Mouse (Mus musculus) embryonic facial prominence, embryonic 10.5 days (tissue): ENCODE results near the gene Ttyh3. TPM values are rescaled to one million over a fixed set of nuclear protein-coding genes. Genes with fewer than 3 reads are reported as not detected.

Experiments used
- DNase-seq: peaks from one replicate; pipeline ENCODE4 v3.0.0-alpha.2; 2017; ENCODE audit warnings: low spot score
- H3K27ac ChIP-seq: fragments of 300-500 bp; sonication (generic); replicated peaks from 2 replicates; pipeline ENCODE4 v1.5.1; 2016; ENCODE audit warnings: mild to moderate bottlenecking
- H3K27me3 ChIP-seq: fragments of 300-500 bp; sonication (generic); replicated peaks from 2 replicates; pipeline ENCODE4 v1.6.1; 2016; ENCODE audit warnings: low read depth, mild to moderate bottlenecking; ENCODE audit not compliant: poor library complexity, severe bottlenecking
- H3K36me3 ChIP-seq: fragments of 300-500 bp; sonication (generic); replicated peaks from 2 replicates; pipeline ENCODE4 v1.6.1; 2016; ENCODE audit warnings: mild to moderate bottlenecking, moderate library complexity
- H3K4me1 ChIP-seq: fragments of 300-500 bp; sonication (generic); 2 replicates; pipeline ENCODE4 v1.6.1; 2016
- H3K4me3 ChIP-seq: fragments of 300-500 bp; sonication (generic); 2 replicates; pipeline ENCODE4 v1.5.1; 2016; ENCODE audit warnings: mild to moderate bottlenecking, moderate library complexity
- H3K9me3 ChIP-seq: fragments of 300-500 bp; sonication (generic); 2 replicates; pipeline ENCODE4 v1.6.1; 2016; ENCODE audit warnings: mild to moderate bottlenecking
- WGBS: fragments of 180-500 bp; shearing (Covaris S2); methylation state at CpG from one replicate; pipeline ENCODE4 v1.1.7; 2016; 5-methylcytosine and 5-hydroxymethylcytosine counted together
- polyA plus RNA-seq: library from polyadenylated mRNA; unstranded; fragments of >200 nt; fragmentation: Nextera tagmentation; extraction: Ambion mirVana; gene quantifications from 2 replicates; pipeline ENCODE4 v1.2.1, GENCODE M21; 2016

Ttyh3 gene
- polyA plus RNA-seq, 1 experiment from 2014 or later: 33.4 TPM

DNA sequence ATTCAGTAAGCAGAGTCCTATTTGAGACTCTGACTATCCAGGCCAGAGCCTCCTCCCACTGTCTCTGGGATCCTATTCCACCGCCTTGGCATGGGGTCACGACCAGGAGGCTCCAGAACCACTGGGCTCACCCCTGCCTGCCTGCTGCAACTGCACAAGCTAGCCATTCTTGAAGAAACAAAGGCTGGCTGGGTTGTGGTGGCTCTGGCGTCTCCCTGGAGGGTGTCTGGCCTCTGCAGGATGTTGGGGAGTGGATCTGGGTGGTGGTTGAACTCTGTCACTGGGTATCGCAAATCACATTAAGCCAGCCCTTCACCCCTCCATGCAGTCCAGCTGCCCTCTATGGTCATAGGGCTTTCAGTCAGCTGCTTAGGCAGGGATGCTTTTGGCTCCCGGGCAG lies 48.9 kb downstream of the Ttyh3 start:
- Histone ChIP-seq H3K27me3 (peaks cover 9% of the 10 kb centered on the region), H3K4me3 (no peak overlapping the region), H3K4me1 (peaks cover 49% of the 10 kb centered on the region), H3K9me3 (peaks cover 2% of the 10 kb centered on the region; the same call in 1 of the 2 replicates), H3K27ac (no peak overlapping the region), H3K36me3 (no peaks in the 10 kb centered on the region)
- 66% methylated on average over 5 of the region's 5 CpGs for WGBS
- no peak for DNase-seq

DNA sequence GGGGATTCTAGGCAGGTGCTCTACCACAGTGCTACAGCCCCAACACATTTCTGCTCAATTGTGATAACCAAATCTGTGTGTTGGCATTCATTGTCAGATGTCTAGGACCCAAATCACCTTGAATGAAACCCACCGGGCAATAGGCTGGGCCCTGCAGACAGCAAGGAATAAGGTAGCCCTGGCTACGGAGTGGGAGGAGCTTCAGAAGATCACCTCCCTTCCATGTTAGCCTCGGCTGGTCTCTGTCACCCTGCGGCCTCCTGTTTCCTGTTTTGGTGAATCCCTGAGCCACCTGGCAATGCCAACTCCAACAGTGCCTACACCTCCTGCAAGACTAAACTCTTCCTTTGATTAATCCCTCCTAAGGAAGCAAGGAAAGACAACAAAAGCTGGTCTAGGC lies 51.0 kb downstream of the Ttyh3 start:
- H3K27me3 ChIP-seq: no peaks in the 10 kb centered on the region; the same call in 1 of the 2 replicates
- H3K4me1 ChIP-seq: peaks cover 42% of the 10 kb centered on the region
- H3K4me3 ChIP-seq: no peak overlapping the region
- no peaks in the 10 kb centered on the region for H3K36me3 ChIP-seq
- WGBS: 85% methylated on average over 4 of the region's 4 CpGs
- DNase-seq: no peak
- no peaks in the 10 kb centered on the region for H3K9me3 ChIP-seq
- no peak overlapping the region for H3K27ac ChIP-seq

DNA sequence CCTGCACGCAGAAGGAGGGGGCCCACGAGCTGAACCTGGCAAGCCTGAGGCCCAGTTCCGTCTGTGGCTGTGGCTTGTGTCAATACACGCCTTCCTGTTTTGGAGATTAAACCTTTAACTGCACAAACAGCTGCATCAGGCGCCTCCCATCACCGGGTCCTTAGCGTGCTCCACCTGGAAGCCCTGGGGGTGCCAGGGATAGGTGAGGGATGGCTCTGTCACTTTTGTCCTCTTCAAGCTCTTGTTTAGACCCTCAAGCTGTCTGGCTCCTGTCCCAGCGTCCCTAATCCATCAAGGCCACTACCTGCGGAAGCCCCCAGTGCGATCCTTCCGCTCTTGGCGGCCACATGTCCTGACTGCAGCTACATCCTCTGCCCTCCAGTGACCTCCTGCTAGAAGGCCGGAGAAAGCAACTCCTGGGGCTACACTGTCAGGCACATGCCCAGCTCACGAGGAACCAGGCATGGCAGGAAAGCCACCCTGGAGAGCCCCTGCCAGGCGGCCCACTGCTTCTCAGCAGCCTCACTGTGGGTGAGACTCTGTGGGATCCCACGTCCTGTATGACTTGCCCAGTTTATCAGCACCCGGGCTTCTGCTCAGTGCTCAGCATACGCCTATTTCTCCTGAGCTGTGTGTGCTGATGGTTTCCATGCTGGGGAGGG lies 51.8 kb downstream of the Ttyh3 start:
- Histone ChIP-seq H3K4me1 (peaks cover 44% of the 10 kb centered on the region), H3K36me3 (no peaks in the 10 kb centered on the region), H3K27ac (peak overlapping the region; percentile 45), H3K9me3 (no peaks in the 10 kb centered on the region), H3K27me3 (no peaks in the 10 kb centered on the region; the same call in 1 of the 2 replicates), H3K4me3 (no peak overlapping the region)
- WGBS: 68% methylated on average over 18 of the region's 18 CpGs
- DNase-seq: no peak

DNA sequence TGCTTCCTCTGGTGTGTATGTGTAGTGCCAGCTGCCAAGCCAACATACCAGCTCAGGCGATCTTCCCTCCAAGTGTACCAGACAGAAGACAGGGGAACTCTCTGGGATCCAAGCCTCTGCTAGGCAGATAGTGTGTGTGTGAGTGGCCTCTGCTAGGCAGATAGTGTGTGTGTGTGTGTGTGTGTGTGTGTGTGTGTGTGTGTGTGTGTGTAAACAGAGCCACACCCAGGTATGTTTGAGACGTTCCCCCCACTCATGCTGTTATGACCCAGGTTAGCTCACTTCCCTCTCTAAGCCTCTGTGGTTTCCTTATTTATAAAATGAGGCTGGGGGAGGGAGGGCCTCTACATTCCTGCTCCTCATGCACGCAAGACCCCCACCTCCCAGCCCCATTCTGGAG lies 52.4 kb downstream of the Ttyh3 start:
- no peaks in the 10 kb centered on the region for H3K36me3 ChIP-seq
- H3K27me3 ChIP-seq: no peaks in the 10 kb centered on the region; the same call in 1 of the 2 replicates
- H3K27ac ChIP-seq: peak overlapping the region; percentile 45; the same call in 1 of the 2 replicates
- DNase-seq: no peak
- H3K9me3 ChIP-seq: no peaks in the 10 kb centered on the region
- no peak overlapping the region for H3K4me3 ChIP-seq
- H3K4me1 ChIP-seq: peaks cover 46% of the 10 kb centered on the region
- 71% methylated on average over 3 of the region's 3 CpGs for WGBS

DNA sequence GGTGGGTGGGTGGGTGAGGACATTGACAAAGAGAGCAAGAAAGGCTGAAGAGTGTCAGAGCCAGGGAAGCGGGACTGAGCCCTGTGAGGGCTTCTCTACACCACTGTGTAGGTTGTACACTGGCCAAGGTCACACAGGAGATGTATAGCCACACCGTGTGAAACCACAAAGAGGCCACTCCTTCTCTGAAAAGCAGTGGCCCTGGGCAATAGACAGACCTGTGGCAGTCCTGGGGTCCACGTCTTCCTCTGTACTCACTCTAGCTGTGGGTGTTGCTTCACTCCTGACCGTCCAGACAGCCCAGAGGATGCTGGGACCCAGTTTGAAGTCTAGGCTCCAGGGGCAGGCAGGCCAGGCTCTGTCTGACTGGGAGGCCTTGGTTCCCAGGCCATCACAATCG lies 54.0 kb downstream of the Ttyh3 start:
- WGBS: 65% methylated on average over 5 of the region's 5 CpGs
- H3K4me1 ChIP-seq: peaks cover 45% of the 10 kb centered on the region
- DNase-seq: no peak
- H3K27me3 ChIP-seq: no peaks in the 10 kb centered on the region; the same call in 1 of the 2 replicates
- no peaks in the 10 kb centered on the region for H3K36me3 ChIP-seq
- no peak overlapping the region for H3K4me3 ChIP-seq
- peak overlapping the region; percentile 27; the same call in 1 of the 2 replicates for H3K27ac ChIP-seq
- no peaks in the 10 kb centered on the region for H3K9me3 ChIP-seq

DNA sequence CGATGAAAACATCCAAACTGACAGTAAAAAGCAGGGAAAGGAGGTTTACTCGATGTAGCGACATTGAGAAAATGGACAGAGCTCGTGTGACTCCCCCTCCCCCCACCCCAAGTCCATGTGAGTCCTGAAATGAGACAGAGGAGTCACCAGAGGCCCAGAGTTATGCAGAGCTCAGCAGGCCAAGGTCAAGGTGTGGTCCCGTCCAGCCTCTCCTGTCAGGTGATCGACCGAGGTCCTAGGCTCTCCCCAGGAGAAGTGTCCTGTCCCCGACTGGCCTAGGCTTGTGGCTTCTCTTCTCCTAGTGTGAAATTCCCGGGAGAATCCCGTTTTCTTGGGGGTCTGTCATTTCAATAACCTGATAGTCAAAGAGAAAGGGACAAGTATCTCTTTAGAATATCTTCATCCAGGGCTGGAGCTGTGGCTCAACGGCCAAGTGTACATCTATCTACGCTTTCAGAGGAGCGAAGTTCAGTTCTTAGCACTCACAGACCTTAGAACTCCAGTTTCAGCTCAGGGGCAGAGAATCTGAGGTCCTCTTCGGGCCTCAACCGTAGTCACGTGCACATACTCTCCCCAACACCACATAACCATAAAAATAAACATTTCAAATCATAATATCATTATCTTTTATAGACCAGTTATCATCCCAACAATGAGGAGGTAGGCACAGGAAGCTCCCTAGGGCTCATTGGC lies 59.6 kb downstream of the Ttyh3 start:
- WGBS: 92% methylated on average over 16 of the region's 16 CpGs
- Histone ChIP-seq H3K36me3 (no peaks in the 10 kb centered on the region), H3K27me3 (no peaks in the 10 kb centered on the region), H3K27ac (no peak overlapping the region), H3K4me3 (no peak overlapping the region), H3K4me1 (peaks cover 34% of the 10 kb centered on the region), H3K9me3 (no peaks in the 10 kb centered on the region)
- DNase-seq: no peak

DNA sequence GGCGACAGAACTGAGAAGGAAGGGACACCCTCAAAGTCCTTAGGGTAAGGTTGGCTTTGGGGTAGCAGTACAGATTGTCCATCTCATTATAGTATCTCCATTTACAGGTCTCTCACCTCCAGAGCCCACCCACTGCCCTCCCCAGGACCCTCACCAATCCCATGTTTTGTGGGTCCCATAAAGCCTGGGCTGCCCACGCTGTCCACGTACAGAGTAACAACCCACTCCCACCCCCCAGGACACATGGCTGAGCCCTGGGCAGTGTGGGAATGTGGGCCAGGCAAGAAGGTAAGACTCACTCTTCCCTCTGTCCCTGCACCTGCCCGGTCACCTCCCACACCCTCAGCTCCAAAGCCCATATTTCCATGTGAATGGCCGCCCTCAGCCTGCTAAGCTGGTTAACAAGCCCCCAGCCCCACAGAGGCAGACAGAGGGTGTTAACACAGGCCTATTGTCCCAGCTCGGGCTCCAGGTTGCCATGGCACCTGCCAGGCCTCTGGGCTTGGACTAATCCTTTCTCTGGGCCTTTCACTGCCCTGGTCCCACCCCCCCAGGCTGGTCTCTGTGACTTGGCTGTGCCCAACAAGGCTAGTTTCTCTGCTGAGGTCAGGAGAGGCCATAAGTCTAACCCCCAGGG lies 65.0 kb downstream of the Ttyh3 start:
- Histone ChIP-seq H3K4me1 (peaks cover 66% of the 10 kb centered on the region), H3K4me3 (peak overlapping the region; percentile 23; the same call in 1 of the 2 replicates)

DNA sequence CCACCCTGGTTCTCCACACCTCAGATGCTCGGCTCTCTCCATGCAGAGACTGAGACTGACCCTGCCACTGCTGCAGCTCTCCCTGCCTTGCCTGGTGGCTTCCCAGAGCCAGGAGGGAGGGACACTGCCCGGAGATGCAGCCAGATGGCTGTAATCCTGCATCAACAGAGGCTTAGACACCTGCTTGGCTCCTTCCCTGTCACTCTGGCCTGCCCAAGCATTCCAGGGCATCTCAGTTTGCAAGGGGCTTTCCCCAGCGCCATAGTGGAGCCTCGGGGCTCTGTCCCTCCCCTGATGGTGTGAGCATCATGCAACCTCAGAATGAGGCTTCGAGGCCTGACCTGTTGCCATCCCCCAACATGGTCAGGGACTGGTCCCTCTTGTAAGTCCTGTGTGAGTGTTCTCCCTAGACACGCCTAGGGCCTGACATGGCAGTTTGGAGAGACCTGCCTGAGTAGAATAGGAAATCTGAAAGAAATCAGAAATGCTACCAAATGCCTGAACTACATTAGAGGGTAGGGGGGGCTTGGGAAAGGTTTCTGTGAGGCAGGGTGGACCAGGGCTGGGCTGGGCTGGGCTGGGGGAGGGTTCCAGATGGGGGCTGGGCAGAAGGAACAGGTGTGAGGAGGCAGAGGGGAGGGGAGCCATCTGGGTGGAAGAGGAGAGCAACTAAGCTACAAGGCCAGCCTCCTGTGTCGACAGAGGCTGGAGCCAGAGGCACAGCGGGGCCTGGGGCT lies 65.7 kb downstream of the Ttyh3 start:
- Histone ChIP-seq H3K36me3 (no peaks in the 10 kb centered on the region), H3K9me3 (no peaks in the 10 kb centered on the region), H3K27me3 (peaks cover 8% of the 10 kb centered on the region; the same call in 1 of the 2 replicates), H3K27ac (peak overlapping the region; percentile 86), H3K4me3 (peak overlapping the region; percentile 20; the same call in 1 of the 2 replicates), H3K4me1 (peaks cover 73% of the 10 kb centered on the region)
- peak; percentile 55 for DNase-seq
- WGBS: 18% methylated on average over 8 of the region's 8 CpGs

More for the DNA sequence above, 65.0 kb downstream of the Ttyh3 start:
- peak; percentile 73 for DNase-seq
- Histone ChIP-seq H3K36me3 (no peaks in the 10 kb centered on the region), H3K9me3 (no peaks in the 10 kb centered on the region), H3K27ac (peak overlapping the region; percentile 86), H3K27me3 (peaks cover 7% of the 10 kb centered on the region; the same call in 1 of the 2 replicates)
- WGBS: 13% methylated on average over 6 of the region's 6 CpGs

DNA sequence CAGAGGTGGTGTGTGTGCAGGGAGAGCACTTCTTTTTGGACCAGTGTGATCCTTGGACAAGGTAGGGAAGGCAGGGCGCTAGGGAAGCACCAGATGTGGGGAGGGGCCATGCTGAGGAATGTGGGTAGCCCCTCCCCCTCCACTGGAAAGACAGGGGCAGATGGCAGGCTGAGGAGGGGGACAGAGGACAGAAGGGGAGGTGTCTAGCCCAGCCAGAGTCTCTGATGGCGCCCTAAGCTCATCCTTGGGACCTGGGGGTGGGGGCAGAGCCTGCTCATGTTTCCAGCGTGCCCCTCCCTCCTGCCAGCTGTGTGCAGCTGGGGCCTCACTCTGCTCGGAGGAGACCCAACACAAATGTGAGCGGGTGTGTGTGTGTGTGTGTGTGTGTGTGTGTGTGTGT lies 67.3 kb downstream of the Ttyh3 start:
- 0% methylated on average over 5 of the region's 5 CpGs for WGBS
- Histone ChIP-seq H3K36me3 (no peaks in the 10 kb centered on the region), H3K27me3 (peaks cover 10% of the 10 kb centered on the region; the same call in 1 of the 2 replicates), H3K4me3 (peak overlapping the region; percentile 39), H3K27ac (peak overlapping the region; percentile 84), H3K4me1 (peaks cover 69% of the 10 kb centered on the region), H3K9me3 (no peaks in the 10 kb centered on the region)
- peak; percentile 78 for DNase-seq

DNA sequence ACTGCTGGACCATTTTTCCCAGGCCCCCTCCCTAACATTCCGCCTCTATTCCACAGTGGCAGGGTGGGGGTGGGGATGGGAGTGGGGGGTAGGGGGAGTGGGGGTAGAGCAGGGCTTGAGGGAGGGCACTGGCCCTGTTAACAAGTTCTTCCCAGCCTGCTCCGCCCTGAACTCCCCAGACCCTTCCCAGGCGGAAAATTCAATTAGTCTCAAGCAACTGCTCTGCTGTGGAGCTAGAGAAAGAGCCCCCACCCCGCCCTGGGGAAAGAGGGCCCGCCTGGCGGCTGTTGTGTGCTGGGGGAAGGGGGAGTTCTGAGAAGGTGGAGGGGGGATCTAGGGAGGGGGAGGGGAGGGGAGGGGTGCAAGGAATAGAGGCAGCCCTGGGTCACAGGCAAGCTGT lies 69.1 kb downstream of the Ttyh3 start:
- H3K36me3 ChIP-seq: no peaks in the 10 kb centered on the region
- H3K4me1 ChIP-seq: peaks cover 75% of the 10 kb centered on the region
- H3K27ac ChIP-seq: peak overlapping the region; percentile 84
- no peaks in the 10 kb centered on the region for H3K9me3 ChIP-seq
- H3K4me3 ChIP-seq: peak overlapping the region; percentile 25; the same call in 1 of the 2 replicates
- WGBS: 7% methylated on average over 6 of the region's 6 CpGs
- peak; percentile 83 for DNase-seq
- peaks cover 10% of the 10 kb centered on the region; the same call in 1 of the 2 replicates for H3K27me3 ChIP-seq

DNA sequence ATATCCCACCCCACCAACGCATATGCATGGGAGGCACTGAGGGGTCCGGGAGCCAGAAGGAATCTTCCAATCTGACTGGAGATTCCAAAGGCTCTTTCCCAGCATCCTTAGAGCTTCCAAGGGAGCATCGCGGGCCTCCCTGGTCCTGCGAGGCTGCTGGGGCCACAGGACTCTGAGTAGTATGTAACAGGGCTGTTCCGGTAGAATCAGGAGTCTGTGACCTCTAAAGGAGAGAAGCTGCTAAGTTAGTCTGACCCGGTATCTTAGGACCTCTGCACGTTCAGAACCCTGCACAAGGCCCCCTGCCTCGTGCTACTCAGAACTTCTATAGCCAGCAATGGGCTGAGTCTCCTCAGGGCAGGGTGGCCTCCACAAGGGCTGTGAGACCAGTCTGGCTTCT lies 69.6 kb downstream of the Ttyh3 start:
- Histone ChIP-seq H3K36me3 (no peaks in the 10 kb centered on the region), H3K27ac (peak overlapping the region; percentile 84), H3K27me3 (peaks cover 10% of the 10 kb centered on the region; the same call in 1 of the 2 replicates), H3K9me3 (no peaks in the 10 kb centered on the region), H3K4me1 (peaks cover 71% of the 10 kb centered on the region), H3K4me3 (peak overlapping the region; percentile 25; the same call in 1 of the 2 replicates)
- DNase-seq: no peak
- WGBS: 34% methylated on average over 9 of the region's 9 CpGs

DNA sequence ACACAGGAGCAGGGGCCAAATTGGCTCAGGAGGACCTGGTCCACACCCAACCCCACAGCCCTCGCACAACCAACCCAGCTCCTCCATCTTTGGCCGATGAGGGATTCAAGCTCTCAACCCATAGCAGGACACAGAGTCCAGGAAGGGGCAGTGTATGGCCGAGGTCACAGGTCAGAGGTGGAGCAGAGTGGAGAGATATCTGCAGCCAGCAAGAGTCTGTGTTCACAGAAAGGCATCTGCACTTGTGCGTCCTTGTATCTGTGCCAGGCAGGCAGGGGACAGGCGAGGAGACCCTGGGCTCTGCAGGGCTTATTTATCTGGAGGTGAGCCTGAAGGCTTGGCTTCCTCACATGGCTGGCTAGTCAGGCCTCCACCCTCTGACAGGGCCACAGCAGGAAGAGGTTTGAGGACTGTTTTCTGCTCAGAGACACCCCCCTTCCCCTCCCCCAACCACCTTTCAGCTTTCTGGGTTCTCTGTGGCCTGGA lies 73.4 kb downstream of the Ttyh3 start:
- Histone ChIP-seq H3K9me3 (no peaks in the 10 kb centered on the region), H3K4me3 (no peak overlapping the region), H3K27ac (peak overlapping the region; percentile 68), H3K4me1 (peaks cover 39% of the 10 kb centered on the region), H3K27me3 (peaks cover 10% of the 10 kb centered on the region; the same call in 1 of the 2 replicates), H3K36me3 (no peaks in the 10 kb centered on the region)
- 50% methylated on average over 5 of the region's 5 CpGs for WGBS
- DNase-seq: no peak
